Mouse (Mus musculus) liver, postnatal 0 days (tissue): Measurements from ENCODE around the gene Fzd10. TPM values are rescaled to one million over a fixed set of nuclear protein-coding genes. Genes with fewer than 3 reads are reported as not detected.

ENCODE experiments used
- ATAC-seq: fragments of 200-750 bp; cut with Nextera tagmentation; 2 replicates; pipeline ENCODE4 v1.8.0; 2017; ENCODE audit warnings: mild to moderate bottlenecking, moderate library complexity
- DNase-seq: peaks from one replicate; pipeline ENCODE4 v3.0.0-alpha.2; 2016
- H3K27ac ChIP-seq: fragments of 300-500 bp; sonication (generic); 2 replicates; pipeline ENCODE4 v1.5.1; 2014; ENCODE audit warnings: antibody characterized with exemption, moderate library complexity, mild to moderate bottlenecking, low read depth
- H3K27me3 ChIP-seq: fragments of 300-500 bp; sonication (generic); 2 replicates; pipeline ENCODE4 v1.6.1; 2014; ENCODE audit warnings: low read length, control low read depth, mixed read lengths; ENCODE audit not compliant: insufficient read depth
- H3K36me3 ChIP-seq: fragments of 300-500 bp; sonication (generic); replicated peaks from 2 replicates; pipeline ENCODE4 v1.6.1; 2014; ENCODE audit warnings: mild to moderate bottlenecking, control low read depth, low read length, moderate library complexity, mixed read lengths; ENCODE audit not compliant: insufficient read depth
- H3K4me1 ChIP-seq: fragments of 300-500 bp; sonication (generic); 2 replicates; pipeline ENCODE4 v1.6.1; 2014; ENCODE audit warnings: antibody characterized with exemption, mild to moderate bottlenecking, control low read depth; ENCODE audit not compliant: insufficient read depth
- H3K4me2 ChIP-seq: fragments of 300-500 bp; sonication (generic); 2 replicates; pipeline ENCODE4 v1.6.1; 2014; ENCODE audit warnings: low read depth, mild to moderate bottlenecking, low read length, moderate library complexity, mixed read lengths
- H3K4me3 ChIP-seq: fragments of 300-500 bp; sonication (generic); 2 replicates; pipeline ENCODE4 v1.5.1; 2014; ENCODE audit warnings: low read depth, low read length
- H3K9ac ChIP-seq: fragments of 300-500 bp; sonication (generic); replicated peaks from 2 replicates; pipeline ENCODE4 v1.6.1; 2014; ENCODE audit warnings: mild to moderate bottlenecking, moderate library complexity
- H3K9me3 ChIP-seq: fragments of 300-500 bp; sonication (generic); 2 replicates; pipeline ENCODE4 v1.6.1; 2016; ENCODE audit warnings: mild to moderate bottlenecking, control low read depth, low read length, mixed read lengths
- CTCF ChIP-seq: sonication (generic); IDR thresholded peaks from 2 replicates; pipeline ENCODE4 v1.5.1; 2016; ENCODE audit warnings: antibody characterized with exemption, low read depth
- EP300 ChIP-seq: IDR thresholded peaks from 2 replicates; pipeline ENCODE4 v1.6.1; 2016; ENCODE audit warnings: antibody characterized with exemption, low read depth, mild to moderate bottlenecking
- WGBS: fragments of 180-500 bp; shearing (Covaris S2); extraction: QIAGEN DNeasy Blood & Tissue Kit; methylation state at CpG from one replicate; pipeline ENCODE4 v1.1.7; 2014; ENCODE audit not compliant: insufficient replicate concordance; 5-methylcytosine and 5-hydroxymethylcytosine counted together
- polyA plus RNA-seq: library from polyadenylated mRNA; unstranded; fragments of >200 nt; fragmentation: Nextera tagmentation; extraction: Ambion mirVana; gene quantifications from 2 replicates; pipeline ENCODE4 v1.2.1, GENCODE M21; 2015

Fzd10 gene
- polyA plus RNA-seq, 1 experiment from 2014 or later, result not detected

- WGBS, result 52% methylated on average over 5 of the region's 5 CpGs
- Histone ChIP-seq H3K27me3 (no peaks in the 10 kb centered on the region), H3K36me3 (no peaks in the 10 kb centered on the region), H3K4me3 (no peak overlapping the region), H3K9ac (no peak overlapping the region), H3K4me2 (no peak overlapping the region), H3K9me3 (no peaks in the 10 kb centered on the region; the same call in 1 of the 2 replicates), H3K27ac (no peak overlapping the region), H3K4me1 (no peaks in the 10 kb centered on the region)
- ATAC-seq (no peak), DNase-seq (no peak)
- TF ChIP-seq EP300 (no peak), CTCF (no peak)
Observed at GRCm38 (mm10) chr5:128570091-128570490, 30.6 kb upstream of the Fzd10 start.

GRCm38 (mm10) chr5:128570848-128571247 lies 29.8 kb upstream of the Fzd10 start:
- no peak for TF ChIP-seq CTCF
- TF ChIP-seq EP300, result no peak
- Histone ChIP-seq H3K9me3 (no peaks in the 10 kb centered on the region; the same call in 1 of the 2 replicates), H3K4me3 (no peak overlapping the region), H3K4me2 (no peak overlapping the region), H3K4me1 (no peaks in the 10 kb centered on the region), H3K27me3 (no peaks in the 10 kb centered on the region), H3K9ac (no peak overlapping the region), H3K36me3 (no peaks in the 10 kb centered on the region), H3K27ac (no peak overlapping the region)
- ATAC-seq (no peak), DNase-seq (no peak)
- WGBS, result 38% methylated on average over 5 of the region's 5 CpGs

DNA sequence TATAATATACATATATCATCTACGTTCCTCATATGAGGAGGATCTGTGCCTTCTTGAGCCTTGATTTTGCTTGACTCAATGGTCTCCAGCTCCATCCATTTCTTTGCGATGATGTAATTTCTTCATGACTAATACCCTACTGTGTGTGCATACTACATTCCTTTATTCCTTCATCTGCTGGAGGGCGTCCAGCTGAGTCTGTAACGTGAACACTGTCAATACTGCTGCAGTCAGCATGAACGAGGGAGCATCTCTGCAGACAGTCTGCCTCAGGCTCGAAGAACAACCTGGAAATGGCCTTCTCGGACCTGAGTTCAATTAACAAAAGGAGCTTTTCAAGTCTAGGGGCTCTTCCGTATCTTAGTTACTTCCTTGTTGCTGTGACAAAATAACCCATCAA lies 28.9 kb upstream of the Fzd10 start:
- H3K27me3 ChIP-seq, result no peaks in the 10 kb centered on the region
- no peak overlapping the region for H3K27ac ChIP-seq
- H3K4me2 ChIP-seq, result no peak overlapping the region
- no peak overlapping the region for H3K9ac ChIP-seq
- no peak for DNase-seq
- 74% methylated on average over 8 of the region's 8 CpGs for WGBS
- ATAC-seq, result no peak
- H3K36me3 ChIP-seq, result no peaks in the 10 kb centered on the region
- H3K4me3 ChIP-seq, result no peak overlapping the region
- no peaks in the 10 kb centered on the region; the same call in 1 of the 2 replicates for H3K9me3 ChIP-seq
- no peaks in the 10 kb centered on the region for H3K4me1 ChIP-seq
- no peak for TF ChIP-seq EP300
- no peak for TF ChIP-seq CTCF

DNA sequence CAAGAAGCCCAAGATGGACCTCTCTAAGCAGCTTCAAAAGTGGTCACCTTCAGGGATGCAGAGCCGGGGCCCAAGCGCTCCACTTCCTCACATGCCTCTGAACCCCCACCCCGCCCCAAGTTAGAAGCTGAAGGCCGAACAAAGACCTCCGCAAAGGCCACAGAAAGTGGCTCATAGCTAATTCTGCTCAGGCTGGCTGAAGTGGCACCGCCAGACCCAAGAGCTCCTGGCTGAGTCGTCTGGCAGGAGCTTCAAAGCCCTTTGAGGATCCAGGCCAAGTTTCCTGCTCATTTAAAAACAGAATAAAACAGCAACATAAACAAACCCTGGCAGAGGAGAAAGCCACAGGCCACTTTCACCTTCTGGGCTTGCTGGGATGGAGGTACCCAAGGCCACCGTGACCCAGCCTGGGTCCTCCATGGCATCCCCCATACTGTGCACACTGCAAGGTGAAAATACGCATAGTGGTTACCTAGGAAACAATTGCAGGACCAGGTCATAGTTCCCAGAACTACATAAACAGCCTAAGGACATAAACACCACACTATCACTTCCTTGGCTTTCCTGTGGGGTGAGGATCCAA lies 24.6 kb upstream of the Fzd10 start:
- ATAC-seq (no peak), DNase-seq (no peak)
- Histone ChIP-seq H3K4me1 (no peaks in the 10 kb centered on the region), H3K36me3 (no peaks in the 10 kb centered on the region), H3K9me3 (no peaks in the 10 kb centered on the region; the same call in 1 of the 2 replicates), H3K4me3 (no peak overlapping the region), H3K27me3 (no peaks in the 10 kb centered on the region), H3K4me2 (no peak overlapping the region), H3K27ac (no peak overlapping the region), H3K9ac (no peak overlapping the region)
- TF ChIP-seq EP300 (no peak), CTCF (no peak)
- WGBS, result 64% methylated on average over 9 of the region's 9 CpGs

GRCm38 (mm10) chr5:128579047-128579650 lies 21.5 kb upstream of the Fzd10 start:
- WGBS, result 27% methylated on average over 9 of the region's 9 CpGs
- Histone ChIP-seq H3K27ac (no peak overlapping the region), H3K9ac (no peak overlapping the region), H3K4me2 (no peak overlapping the region), H3K4me1 (no peaks in the 10 kb centered on the region), H3K9me3 (no peaks in the 10 kb centered on the region; the same call in 1 of the 2 replicates), H3K4me3 (no peak overlapping the region), H3K36me3 (no peaks in the 10 kb centered on the region), H3K27me3 (no peaks in the 10 kb centered on the region)
- DNase-seq (peak; percentile 55), ATAC-seq (peak; percentile 93)
- TF ChIP-seq CTCF (no peak), EP300 (no peak; the same call in 1 of the 2 replicates)

- WGBS, result 65% methylated on average over 4 of the region's 4 CpGs
- Histone ChIP-seq H3K27me3 (no peaks in the 10 kb centered on the region), H3K27ac (no peak overlapping the region), H3K36me3 (no peaks in the 10 kb centered on the region), H3K9me3 (no peaks in the 10 kb centered on the region), H3K4me1 (no peaks in the 10 kb centered on the region), H3K4me3 (no peak overlapping the region), H3K4me2 (no peak overlapping the region), H3K9ac (no peak overlapping the region)
- TF ChIP-seq EP300 (no peak), CTCF (no peak)
- ATAC-seq (no peak), DNase-seq (no peak)
Observed at GRCm38 (mm10) chr5:128580931-128581330, 19.7 kb upstream of the Fzd10 start.
